Mouse (Mus musculus) Patski (cell line): ENCODE measurements around the gene Swt1. TPM values are rescaled to one million over a fixed set of nuclear protein-coding genes. Genes with fewer than 3 reads are reported as not detected.
A peak's percentile ranks its signal among the peaks of the same experiment; 100 is the strongest.
"Not testable (repeated sequence)": the region's sequence is repeated elsewhere in the genome, so short reads cannot be mapped to it uniquely, and the experiment has no call there.

ENCODE experiments used
- ATAC-seq: fragments of 100-300 bp; one replicate; pipeline ENCODE4 v1.8.0; 2021
- CTCF ChIA-PET: fragments of 350-600 bp; sonication (Branson Sonifier 250); formaldehyde crosslinking; loops from one replicate; lab custom pipeline; 2022; ENCODE audit warnings: inconsistent platforms; lab: Charles Lee
- POLR2A ChIA-PET: fragments of 350-600 bp; sonication (Branson Sonifier 250); formaldehyde crosslinking; loops from one replicate; lab custom pipeline; 2022; ENCODE audit warnings: antibody characterized with exemption, inconsistent platforms; lab: Charles Lee
- DNase-seq: peaks from one replicate; pipeline ENCODE4 v3.0.0-alpha.2; 2011; ENCODE audit warnings: low read depth, low spot score
- H3K27me3 ChIP-seq: fragments of 371-371 bp; one replicate; pipeline ENCODE4 v1.5.1; 2021
- CTCF ChIP-seq: fragments of 100-300 bp; IDR thresholded peaks from one replicate; pipeline ENCODE4 v1.5.1; 2021
- in situ Hi-C: fragments of 300-500 bp; cut with MboI; formaldehyde crosslinking; loops from 3 replicates; pipeline ENCODE4 v1.11.1; 2018; ENCODE audit warnings: low pct_unique_long_range_greater_than_20kb, mixed read lengths
- polyA plus RNA-seq: library from polyadenylated mRNA; unstranded; gene quantifications from one replicate; pipeline ENCODE4 v1.2.3, GENCODE M21; 2021

Swt1 gene
- polyA plus RNA-seq = 23.2 TPM

- peak; percentile 94 for DNase-seq
- ATAC-seq = peak; percentile 97
- CTCF ChIA-PET = interaction anchor here (1.5 kb wide), 1 partner anchor 31 kb away, joined by 3 read pairs; no protein-coding TSS in a partner anchor
- POLR2A ChIA-PET = interaction anchor here (0.6 to 0.8 kb wide), 2 partner anchors 10 to 40 kb away, joined by 3 to 5 read pairs; no protein-coding TSS in a partner anchor
- H3K27me3 ChIP-seq = no peaks in the 10 kb centered on the region
- TF ChIP-seq CTCF = no peak
- in situ Hi-C loops = no loop called here
These were observed at the start of gene Swt1, which contains the start of gene Trmt1l for GRCm38 (mm10) chr1:151428263-151429221. TSS of gene Swt1 (minus strand) at chr1:151428455. TSS of gene Trmt1l (plus strand) at chr1:151428542.

DNA sequence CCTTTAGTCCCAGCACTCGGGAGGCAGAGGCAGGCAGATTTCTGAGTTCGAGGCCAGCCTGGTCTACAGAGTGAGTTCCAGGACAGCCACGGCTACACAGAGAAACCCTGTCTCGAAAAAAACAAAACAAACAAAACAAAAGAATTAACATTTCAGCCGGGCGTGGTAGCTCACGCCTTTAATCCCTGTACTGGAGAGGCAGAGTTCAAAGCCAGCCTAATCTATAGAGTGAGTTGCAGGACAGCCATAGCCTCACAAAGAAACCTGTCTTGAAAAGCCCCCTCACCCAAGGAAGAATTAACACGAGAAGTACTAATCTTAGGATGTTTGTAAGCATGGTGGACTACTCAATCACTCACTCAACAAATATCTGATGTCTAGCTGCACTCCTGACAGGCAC, 44.1 kb upstream of the Swt1 start:
- H3K27me3 ChIP-seq, DNase-seq, CTCF ChIA-PET, POLR2A ChIA-PET, in situ Hi-C loops, ATAC-seq: not testable (repeated sequence)

DNA sequence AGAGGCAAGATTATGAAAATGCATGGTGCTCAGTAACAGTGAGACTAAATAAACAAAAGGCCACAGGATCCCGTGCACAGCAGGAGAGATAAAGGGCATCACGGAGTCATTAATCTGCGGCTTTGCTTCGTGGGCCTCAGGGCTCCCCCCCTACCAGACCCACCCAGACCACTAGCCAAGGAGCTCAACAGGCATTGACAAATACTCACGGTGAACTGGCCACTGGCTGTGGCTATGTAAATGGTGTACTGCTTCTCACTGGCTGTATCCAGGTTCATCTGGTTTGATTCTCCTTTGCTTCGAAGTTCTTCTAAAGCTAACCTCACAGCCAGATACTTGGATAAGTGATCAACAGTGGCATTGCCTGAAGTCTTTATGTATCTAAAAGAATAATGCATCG, 43.2 kb upstream of the Swt1 start:
- in situ Hi-C loops = no loop called here
- H3K27me3 ChIP-seq = no peaks in the 10 kb centered on the region
- no peak for DNase-seq
- ChIA-PET POLR2A (no interaction called here), CTCF (no interaction called here)
- no peak for ATAC-seq
- TF ChIP-seq CTCF = no peak

GRCm38 (mm10) chr1:151466571-151466970, 38.3 kb upstream of the Swt1 start:
- in situ Hi-C loops = no loop called here
- TF ChIP-seq CTCF = no peak
- DNase-seq = no peak
- no peak for ATAC-seq
- H3K27me3 ChIP-seq = no peaks in the 10 kb centered on the region
- CTCF ChIA-PET = interaction anchor here (1.1 kb wide), 1 partner anchor 240 kb away, joined by 4 read pairs; no protein-coding TSS in a partner anchor
- POLR2A ChIA-PET = interaction anchor here (0.6 kb wide), 1 partner anchor 33 kb away, joined by 3 read pairs; no protein-coding TSS in a partner anchor

GRCm38 (mm10) chr1:151464914-151465313, 36.7 kb upstream of the Swt1 start:
- in situ Hi-C loops = no loop called here
- DNase-seq = no peak
- ChIA-PET CTCF (no interaction called here), POLR2A (no interaction called here)
- ATAC-seq = no peak
- TF ChIP-seq CTCF = no peak
- H3K27me3 ChIP-seq = no peaks in the 10 kb centered on the region

- CTCF ChIA-PET = no interaction called here
- no peaks in the 10 kb centered on the region for H3K27me3 ChIP-seq
- in situ Hi-C loops = no loop called here
- POLR2A ChIA-PET = no interaction called here
- ATAC-seq (no peak), DNase-seq (no peak)
- TF ChIP-seq CTCF = peak; percentile 20
These were observed 33.0 kb upstream of the Swt1 start for GRCm38 (mm10) chr1:151461265-151461664.

GRCm38 (mm10) chr1:151457087-151457486, 28.8 kb upstream of the Swt1 start:
- POLR2A ChIA-PET = no interaction called here
- no peaks in the 10 kb centered on the region for H3K27me3 ChIP-seq
- in situ Hi-C loops = no loop called here

DNA sequence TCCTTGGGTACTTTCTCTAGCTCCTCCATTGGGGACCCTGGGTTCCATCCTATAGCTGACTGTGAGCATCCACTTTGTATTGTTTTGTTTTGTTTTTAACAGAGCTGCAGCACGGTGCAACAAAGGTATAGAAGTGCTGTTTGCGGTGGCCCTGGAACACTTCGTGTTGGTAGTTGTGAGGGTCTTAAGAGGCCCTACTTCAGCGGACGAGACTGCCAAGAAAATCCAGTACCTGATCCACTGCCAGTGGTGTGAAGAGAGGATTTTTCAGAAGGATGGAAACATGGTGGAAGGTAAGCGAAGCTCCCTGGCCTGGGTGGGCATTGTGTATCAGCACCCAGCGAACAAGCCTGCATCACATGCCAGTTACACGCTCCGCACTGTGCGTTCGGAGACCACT, 23.7 kb upstream of the Swt1 start:
- no peak for ATAC-seq
- no peak for TF ChIP-seq CTCF
- in situ Hi-C loops = no loop called here
- H3K27me3 ChIP-seq = no peaks in the 10 kb centered on the region
- CTCF ChIA-PET = no interaction called here
- no peak for DNase-seq
- POLR2A ChIA-PET = no interaction called here

More at GRCm38 (mm10) chr1:151457087-151457486, 28.8 kb upstream of the Swt1 start:
- no peak for TF ChIP-seq CTCF
- CTCF ChIA-PET = no interaction called here
- ATAC-seq (no peak), DNase-seq (no peak)

DNA sequence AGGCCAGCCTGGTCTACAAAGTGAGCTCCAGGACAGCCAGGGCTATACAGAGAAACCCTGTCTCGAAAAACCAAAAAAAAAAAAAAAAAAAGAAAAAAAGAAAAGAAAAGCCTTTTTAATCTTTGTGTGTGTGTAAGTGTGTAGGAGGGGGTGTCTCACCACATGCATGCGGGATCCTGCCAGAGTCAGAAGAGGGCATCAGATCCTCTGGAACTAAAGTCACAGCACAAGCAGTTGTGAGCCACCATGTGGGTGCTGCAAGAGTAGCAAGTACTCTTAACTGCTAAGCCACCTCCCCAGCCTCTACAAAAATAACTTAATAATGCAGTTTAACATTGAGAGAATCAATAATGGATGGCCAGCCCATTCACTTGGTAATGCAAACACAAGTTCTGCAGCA, 22.6 kb upstream of the Swt1 start:
- no peak for ATAC-seq
- DNase-seq = no peak
- in situ Hi-C loops = no loop called here
- ChIA-PET POLR2A (no interaction called here), CTCF (interaction anchor here (1.2 kb wide), 1 partner anchor 28 kb away, joined by 3 read pairs; no protein-coding TSS in a partner anchor)
- no peak for TF ChIP-seq CTCF
- no peaks in the 10 kb centered on the region for H3K27me3 ChIP-seq

GRCm38 (mm10) chr1:151449866-151450265, 21.6 kb upstream of the Swt1 start:
- no peak for TF ChIP-seq CTCF
- H3K27me3 ChIP-seq = no peaks in the 10 kb centered on the region
- in situ Hi-C loops = no loop called here
- POLR2A ChIA-PET = no interaction called here
- DNase-seq (no peak), ATAC-seq (no peak)
- CTCF ChIA-PET = interaction anchor here (1.2 kb wide), 1 partner anchor 29 kb away, joined by 3 read pairs; no protein-coding TSS in a partner anchor

GRCm38 (mm10) chr1:151435431-151435830, 7.2 kb upstream of the Swt1 start:
- ChIA-PET POLR2A (interaction anchor here (0.6 kb wide), 1 partner anchor 259 kb away, joined by 3 read pairs; no protein-coding TSS in a partner anchor), CTCF (no interaction called here)
- in situ Hi-C loops = no loop called here
- no peak for TF ChIP-seq CTCF
- no peak for DNase-seq
- no peaks in the 10 kb centered on the region for H3K27me3 ChIP-seq
- ATAC-seq = no peak
